Mouse (Mus musculus) CH12.LX (cell line): Measurements from ENCODE around the gene Meox2. TPM values are rescaled to one million over a fixed set of nuclear protein-coding genes. Genes with fewer than 3 reads are reported as not detected.

Source experiments
- DNase-seq: peaks from one replicate; pipeline ENCODE4 v3.0.0-alpha.2; 2013; ENCODE audit errors: extremely low read depth
- H3K27ac ChIP-seq: 2 replicates; pipeline ENCODE4 v1.5.1; 2012; ENCODE audit warnings: low read depth, mild to moderate bottlenecking, control low read depth, moderate library complexity; ENCODE audit not compliant: insufficient read depth
- H3K27me3 ChIP-seq: replicated peaks from 2 replicates; pipeline ENCODE3; 2012; ENCODE audit warnings: inconsistent platforms
- H3K36me3 ChIP-seq, 2 experiments: replicated peaks in 1 of 2; 2 replicates each; pipeline versions ENCODE3 to v1.6.1; 2012; ENCODE audit warnings: inconsistent platforms in 1 of 2, low read length in 1 of 2, mild to moderate bottlenecking in 1 of 2, mixed read lengths in 1 of 2, moderate library complexity in 1 of 2; ENCODE audit not compliant: control insufficient read depth in 1 of 2, insufficient read depth in 1 of 2
- H3K4me1 ChIP-seq, 2 experiments: 2 replicates each; pipeline ENCODE4 v1.6.1; 2012; ENCODE audit warnings: inconsistent platforms in 1 of 2, moderate library complexity in 1 of 2; ENCODE audit not compliant: insufficient read depth in 2 of 2, control insufficient read depth in 1 of 2
- H3K4me2 ChIP-seq: 2 replicates; pipeline ENCODE4 v1.6.1; 2012; ENCODE audit warnings: low read depth, mild to moderate bottlenecking, control low read depth; ENCODE audit not compliant: poor library complexity, insufficient read depth, severe bottlenecking
- H3K4me3 ChIP-seq, 3 experiments: fragments of 150-350 bp in 1 of 3; sonication (generic) in 1 of 3; replicated peaks in 1 of 3; 2 replicates each; pipeline versions ENCODE3 to v1.5.1; 2011 to 2012; ENCODE audit warnings: low read depth in 2 of 3, low read length in 2 of 3, mild to moderate bottlenecking in 2 of 3, moderate library complexity in 2 of 3, control low read depth in 1 of 3, improper control_type of control experiment in 1 of 3, inconsistent platforms in 1 of 3, mixed read lengths in 1 of 3; ENCODE audit not compliant: poor library complexity in 1 of 3
- H3K79me2 ChIP-seq: replicated peaks from 2 replicates; pipeline ENCODE4 v1.6.1; 2012; ENCODE audit warnings: mild to moderate bottlenecking, moderate library complexity; ENCODE audit not compliant: control insufficient read depth, poor library complexity, insufficient read depth, severe bottlenecking; ENCODE audit errors: extremely low read depth
- H3K9ac ChIP-seq: 2 replicates; pipeline ENCODE4 v1.6.1; 2012; ENCODE audit warnings: low read depth, mild to moderate bottlenecking, control low read depth, moderate library complexity; ENCODE audit not compliant: insufficient read depth
- H3K9me3 ChIP-seq: replicated peaks from 2 replicates; pipeline ENCODE3; 2012; ENCODE audit warnings: low read length, inconsistent platforms, mixed read lengths
- CHD1 ChIP-seq: IDR thresholded peaks from 2 replicates; pipeline ENCODE4 v1.6.1; 2012; ENCODE audit warnings: low read depth, low read length, improper control_type of control experiment, inconsistent platforms
- CHD2 ChIP-seq: IDR thresholded peaks from 2 replicates; pipeline ENCODE4 v1.6.1; 2011; ENCODE audit warnings: low read length, improper control_type of control experiment
- ELF1 ChIP-seq: IDR thresholded peaks from 2 replicates; pipeline ENCODE4 v1.6.1; 2014; ENCODE audit warnings: low read depth, mild to moderate bottlenecking, inconsistent platforms, low read length, improper control_type of control experiment
- HCFC1 ChIP-seq: IDR thresholded peaks from 2 replicates; pipeline ENCODE4 v1.6.1; 2012; ENCODE audit warnings: low read depth, mild to moderate bottlenecking, inconsistent platforms, low read length, improper control_type of control experiment
- JUN ChIP-seq: IDR thresholded peaks from 2 replicates; pipeline ENCODE4 v1.6.1; 2011; ENCODE audit warnings: low read depth, mild to moderate bottlenecking, low read length, improper control_type of control experiment, moderate library complexity; ENCODE audit not compliant: insufficient read depth
- KAT2A ChIP-seq: IDR thresholded peaks from 2 replicates; pipeline ENCODE4 v1.6.1; 2012; ENCODE audit warnings: low read length, improper control_type of control experiment, inconsistent platforms; ENCODE audit not compliant: insufficient replicate concordance
- MAFK ChIP-seq: IDR thresholded peaks from 2 replicates; pipeline ENCODE4 v1.6.1; 2011; ENCODE audit warnings: low read length, improper control_type of control experiment; ENCODE audit not compliant: insufficient replicate concordance
- MAX ChIP-seq: IDR thresholded peaks from 2 replicates; pipeline ENCODE4 v1.6.1; 2011; ENCODE audit warnings: low read length, improper control_type of control experiment
- MYC ChIP-seq: IDR thresholded peaks from 2 replicates; pipeline ENCODE4 v1.6.1; 2011; ENCODE audit warnings: low read depth, mild to moderate bottlenecking, improper control_type of control experiment, low read length
- POLR2AphosphoS2 ChIP-seq: IDR thresholded peaks from 2 replicates; pipeline ENCODE4 v1.6.1; 2011; ENCODE audit warnings: low read depth, low read length, improper control_type of control experiment
- RCOR1 ChIP-seq: conservative IDR thresholded peaks from 2 replicates; pipeline ENCODE4 v1.6.1; 2012; ENCODE audit warnings: low read depth, mild to moderate bottlenecking, inconsistent platforms, low read length, improper control_type of control experiment
- SIN3A ChIP-seq: IDR thresholded peaks from 2 replicates; pipeline ENCODE4 v1.6.1; 2012; ENCODE audit warnings: low read length, improper control_type of control experiment, inconsistent platforms
- TBP ChIP-seq: conservative IDR thresholded peaks from 2 replicates; pipeline ENCODE4 v1.6.1; 2011; ENCODE audit warnings: low read depth, low read length, improper control_type of control experiment
- UBTF ChIP-seq: IDR thresholded peaks from 2 replicates; pipeline ENCODE4 v1.6.1; 2012; ENCODE audit warnings: low read depth, mild to moderate bottlenecking, inconsistent platforms, low read length, improper control_type of control experiment, moderate library complexity
- USF1 ChIP-seq: IDR thresholded peaks from 2 replicates; pipeline ENCODE4 v1.6.1; 2014; ENCODE audit warnings: low read depth, mild to moderate bottlenecking, inconsistent platforms, low read length, improper control_type of control experiment
- USF2 ChIP-seq: conservative IDR thresholded peaks from 2 replicates; pipeline ENCODE4 v1.6.1; 2011; ENCODE audit warnings: low read depth, low read length, improper control_type of control experiment
- ZC3H11A ChIP-seq: IDR thresholded peaks from 2 replicates; pipeline ENCODE4 v1.6.1; 2012; ENCODE audit warnings: low read depth, mild to moderate bottlenecking, inconsistent platforms, low read length, improper control_type of control experiment
- ZMIZ1 ChIP-seq: IDR thresholded peaks from 2 replicates; pipeline ENCODE4 v1.6.1; 2012; ENCODE audit warnings: low read depth, mild to moderate bottlenecking, inconsistent platforms, low read length, improper control_type of control experiment
- ZNF384 ChIP-seq: IDR thresholded peaks from 2 replicates; pipeline ENCODE4 v1.6.1; 2012; ENCODE audit warnings: low read depth, low read length, improper control_type of control experiment, inconsistent platforms
- dilution Hi-C: fragments of 300-500 bp; cut with MboI; formaldehyde crosslinking; loops from 2 replicates; pipeline ENCODE4 v1.14.3; 2020; ENCODE audit warnings: low sequenced_read_pairs; ENCODE audit not compliant: extremely low pct_unique_long_range_greater_than_20kb, extremely low pct_ligation_motif_present
- in situ Hi-C: fragments of 300-500 bp; cut with MboI; formaldehyde crosslinking; loops from 3 replicates; pipeline ENCODE4 v1.14.3; 2019; ENCODE audit warnings: low sequenced_read_pairs, low pct_ligation_motif_present, low pct_unique_long_range_greater_than_20kb, mixed read lengths
- polyA plus RNA-seq: library from polyadenylated mRNA; unstranded; fragments of >175 nt; gene quantifications from 2 replicates; pipeline ENCODE4 v1.2.1, GENCODE M21; 2012; ENCODE audit warnings: low read depth; ENCODE audit not compliant: insufficient read length
- total RNA-seq, 2 experiments: library from RNA; depleted of rRNA; stranded (reverse); fragments of 300-350 nt in 1 of 2; fragments of >200 nt in 1 of 2; gene quantifications; 2 replicates each; pipeline ENCODE4 v1.2.3; 2012 to 2014

Meox2 gene
- total and polyA plus RNA-seq, 3 experiments: not detected

- Histone ChIP-seq H3K79me2 (no peaks in the 10 kb centered on the region), H3K27ac (no peak overlapping the region), H3K4me1 (no peaks in the 10 kb centered on the region), H3K36me3 (no peaks in the 10 kb centered on the region), H3K9ac (no peak overlapping the region), H3K4me3 (no peak overlapping the region), H3K27me3 (no peaks in the 10 kb centered on the region), H3K4me2 (no peak overlapping the region), H3K9me3 (peaks cover 3% of the 10 kb centered on the region)
- dilution Hi-C loops (no loop called here), in situ Hi-C loops (no loop called here)
- TF ChIP-seq ZC3H11A: no peak
- TF ChIP-seq ELF1: no peak
- TF ChIP-seq SIN3A: no peak
- TF ChIP-seq RCOR1: no peak
- no peak for TF ChIP-seq MYC
- no peak for DNase-seq
Observed at GRCm38 (mm10) chr12:37110977-37111376, 2.6 kb downstream of the Meox2 start.

GRCm38 (mm10) chr12:37119246-37119645, 10.9 kb downstream of the Meox2 start:
- Histone ChIP-seq H3K9ac (no peak overlapping the region), H3K4me2 (no peak overlapping the region), H3K4me1 (no peaks in the 10 kb centered on the region), H3K36me3 (no peaks in the 10 kb centered on the region), H3K27me3 (no peaks in the 10 kb centered on the region), H3K79me2 (no peaks in the 10 kb centered on the region), H3K9me3 (no peaks in the 10 kb centered on the region), H3K4me3 (no peak overlapping the region), H3K27ac (no peak overlapping the region)
- no peak for DNase-seq
- dilution Hi-C loops (no loop called here), in situ Hi-C loops (no loop called here)
- TF ChIP-seq MAFK (no peak), POLR2AphosphoS2 (no peak), CHD1 (no peak), SIN3A (no peak), JUN (no peak), USF2 (no peak), ZMIZ1 (no peak), USF1 (no peak), ZNF384 (no peak), UBTF (no peak), MAX (no peak), ELF1 (no peak), TBP (no peak), KAT2A (no peak), CHD2 (no peak), HCFC1 (no peak)
